Mouse (Mus musculus) gastrocnemius, postnatal 4 days (tissue): Measurements from ENCODE around the gene Pgpep1. TPM values are rescaled to one million over a fixed set of nuclear protein-coding genes. Genes with fewer than 3 reads are reported as not detected.

ENCODE experiments used
- DNase-seq, 2 experiments: peaks; one replicate each; pipeline ENCODE4 v3.0.0; 2021 to 2022; ENCODE audit warnings: low spot score in 2 of 2, mixed read lengths in 2 of 2
- total RNA-seq, 2 experiments: library from RNA; stranded (reverse); gene quantifications; 2 replicates each; pipeline ENCODE4 v1.2.3; 2021

Gene Pgpep1
- total RNA-seq, 2 experiments from 2014 or later, result 41.4 to 47.0 TPM

DNA sequence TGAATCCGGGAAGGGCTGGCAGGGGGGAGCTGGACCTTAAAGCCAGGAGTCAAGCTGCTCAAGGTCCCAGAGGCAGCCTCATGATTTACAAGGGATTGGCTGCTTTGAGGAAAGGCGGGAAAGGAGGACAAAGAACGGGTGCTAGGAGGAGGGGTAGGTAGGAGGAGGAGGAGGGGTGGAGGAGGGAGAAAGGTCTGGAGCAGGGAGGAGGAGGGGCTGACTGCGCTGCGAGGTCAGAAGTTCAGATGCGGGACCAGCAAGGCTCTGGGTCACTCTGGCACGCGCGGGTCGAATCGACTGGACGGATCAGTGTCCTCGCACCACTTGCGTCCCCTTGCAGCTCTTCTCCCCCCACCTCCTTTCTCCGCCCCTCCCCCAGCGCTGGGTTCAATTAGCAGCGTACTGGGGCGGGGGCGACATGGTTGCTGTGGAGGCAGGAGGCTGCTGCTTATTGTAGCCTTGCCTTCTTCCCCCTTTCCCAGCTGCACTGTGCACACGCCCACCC is 31.6 kb upstream of the Pgpep1 start:
- DNase-seq, result no peak

DNA sequence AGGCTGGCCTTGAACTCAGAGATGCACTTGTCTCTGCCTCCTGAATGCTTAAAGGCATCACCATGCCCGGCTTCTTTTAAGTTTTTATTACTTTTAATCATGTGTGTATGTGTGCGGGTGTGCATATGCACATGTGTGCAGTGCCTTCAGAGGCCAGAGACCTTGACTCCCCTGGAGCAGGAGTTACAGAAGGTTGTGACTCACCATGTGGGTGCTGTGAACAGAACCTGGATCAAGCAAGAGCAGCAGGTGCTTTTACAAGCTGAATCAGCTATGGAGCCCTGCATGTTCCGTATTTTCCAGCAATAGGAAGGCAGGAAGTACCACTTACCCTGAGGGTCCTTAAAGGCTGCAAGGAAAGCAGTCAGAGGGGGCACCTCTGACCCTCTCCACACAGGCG is 31.0 kb upstream of the Pgpep1 start:
- no peak for DNase-seq

DNA sequence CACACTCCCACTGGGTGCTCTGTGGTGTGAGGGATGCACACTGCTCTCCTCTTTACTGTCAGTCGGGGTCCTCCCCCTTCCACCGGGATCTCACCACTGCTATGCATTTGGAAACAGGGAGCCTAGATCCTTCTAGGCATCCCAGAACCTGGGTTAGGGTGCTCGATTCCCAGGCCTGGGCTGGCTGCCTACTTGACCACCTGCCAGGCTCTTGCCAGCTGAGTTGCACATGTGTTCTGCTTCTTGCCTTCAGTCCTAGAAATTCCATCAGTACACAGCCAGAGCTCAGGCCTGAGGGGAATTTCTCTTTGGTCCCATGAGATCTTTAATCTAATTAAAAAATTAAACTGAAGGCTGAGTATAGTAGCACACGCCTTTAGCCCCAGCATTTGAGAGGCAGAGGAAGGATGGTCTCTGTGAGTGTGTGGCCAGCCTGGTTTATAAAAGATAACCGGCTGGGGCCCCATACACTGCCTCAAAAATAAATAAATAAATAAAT is 29.8 kb upstream of the Pgpep1 start:
- DNase-seq, result no peak

- no peak for DNase-seq
Observed at GRCm38 (mm10) chr8:70688136-70688535, 27.9 kb upstream of the Pgpep1 start.

DNA sequence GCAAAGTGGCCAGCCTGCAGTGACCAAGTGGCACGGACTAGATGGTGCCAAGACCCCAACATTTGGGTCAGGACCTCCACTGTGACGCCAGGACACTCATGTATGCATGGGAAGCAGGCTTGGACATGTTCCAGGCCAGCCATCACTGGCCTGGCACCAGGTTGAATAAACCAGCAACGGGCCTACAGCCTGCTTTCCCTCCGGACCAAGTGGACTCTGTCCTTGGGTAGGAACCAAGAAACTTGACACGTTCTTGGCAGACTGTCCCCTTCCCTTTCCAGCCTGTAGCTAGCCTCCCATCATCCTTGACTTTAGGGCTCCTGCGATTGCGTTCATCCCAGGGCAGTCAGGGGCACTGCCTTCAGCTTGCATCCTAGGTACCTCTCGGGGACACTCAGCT is 27.4 kb upstream of the Pgpep1 start:
- DNase-seq, result peak in 1 of 2 experiments; percentile 77

GRCm38 (mm10) chr8:70684291-70684690 is 24.1 kb upstream of the Pgpep1 start:
- no peak for DNase-seq

DNA sequence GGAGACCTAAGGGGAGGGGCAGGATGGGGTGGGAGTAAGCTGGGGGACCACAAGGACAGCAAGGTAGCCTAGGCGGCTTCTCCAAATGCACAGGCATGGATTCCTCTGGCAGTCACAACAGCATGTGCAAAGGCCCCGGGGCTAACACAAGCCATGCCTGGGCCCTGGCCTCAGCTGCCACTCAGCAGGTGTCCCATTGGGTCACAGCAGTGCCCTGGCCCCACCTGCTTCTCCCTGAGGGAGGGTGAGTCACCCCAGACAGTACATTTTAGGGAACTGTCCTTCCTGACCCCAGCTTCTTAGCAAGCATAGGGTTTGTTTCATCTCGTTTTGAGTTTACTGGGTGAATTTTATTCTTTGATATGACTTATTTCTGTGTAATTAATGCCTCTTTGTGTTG is 22.5 kb upstream of the Pgpep1 start:
- no peak for DNase-seq

DNA sequence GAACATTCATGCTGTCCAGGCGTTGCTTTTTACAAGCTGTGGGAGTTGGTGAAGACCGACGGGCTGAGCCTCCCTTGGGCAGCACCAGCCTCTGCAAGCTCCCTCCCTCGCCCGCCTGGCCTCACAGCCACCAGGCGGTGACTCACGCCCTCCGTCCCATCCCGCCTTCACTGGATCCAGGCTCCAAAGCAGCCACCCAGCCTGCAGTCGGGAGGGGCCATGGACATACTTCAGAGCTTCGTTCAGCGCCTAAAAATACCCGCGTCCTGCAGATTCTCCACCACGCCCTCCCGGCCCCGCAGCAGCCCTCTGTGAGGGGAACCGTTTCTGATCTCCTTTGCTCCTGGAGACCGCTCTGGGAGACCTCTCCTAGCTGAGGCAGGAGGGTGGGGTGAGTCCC is 22.0 kb upstream of the Pgpep1 start:
- DNase-seq, result peak; percentile 64 to 78

- no peak for DNase-seq
Observed at GRCm38 (mm10) chr8:70681410-70681809, 21.2 kb upstream of the Pgpep1 start.

DNA sequence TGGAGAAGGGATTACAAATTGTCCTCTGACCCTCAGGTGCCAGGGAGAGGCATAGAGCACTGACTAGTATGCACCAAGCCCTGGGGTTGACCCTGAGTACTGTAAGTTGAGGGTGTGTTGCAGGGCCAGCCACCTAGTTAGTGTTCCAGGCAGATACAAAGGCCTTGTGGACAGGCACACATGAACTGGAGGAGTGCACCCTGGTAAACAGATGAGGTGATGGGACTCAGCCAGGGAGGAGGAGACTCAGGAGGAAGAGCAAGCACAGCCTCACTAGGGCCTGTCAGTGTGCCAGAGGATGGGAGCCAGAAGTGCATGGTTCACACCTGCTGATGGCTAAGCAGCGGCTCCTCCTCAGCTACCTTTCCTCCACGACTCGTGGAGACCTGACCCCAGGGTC is 19.9 kb upstream of the Pgpep1 start:
- DNase-seq, result no peak

DNA sequence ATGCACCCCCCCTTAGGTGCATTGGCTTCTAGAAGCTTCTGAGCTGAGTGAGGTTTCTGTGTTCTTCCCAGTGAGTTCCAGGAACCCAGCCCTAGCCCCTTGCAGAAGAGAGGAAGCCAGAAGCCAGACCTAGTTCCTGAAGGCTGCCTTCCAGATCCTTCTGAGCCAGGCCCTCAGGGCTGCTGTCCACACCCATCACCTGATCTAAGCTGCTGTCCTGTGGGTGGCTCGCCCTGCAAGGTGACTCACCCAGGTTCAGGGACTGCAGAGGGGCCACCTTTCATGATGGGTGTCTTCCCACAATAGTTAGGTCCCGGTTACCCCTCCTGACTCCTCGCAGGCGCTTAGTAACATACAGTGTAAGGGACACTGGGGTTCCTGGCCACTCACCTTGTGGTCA is 19.2 kb upstream of the Pgpep1 start:
- no peak for DNase-seq

- no peak for DNase-seq
Observed at GRCm38 (mm10) chr8:70678679-70679078, 18.5 kb upstream of the Pgpep1 start.

- DNase-seq, result no peak
Observed at GRCm38 (mm10) chr8:70677451-70678080, 17.4 kb upstream of the Pgpep1 start.

DNA sequence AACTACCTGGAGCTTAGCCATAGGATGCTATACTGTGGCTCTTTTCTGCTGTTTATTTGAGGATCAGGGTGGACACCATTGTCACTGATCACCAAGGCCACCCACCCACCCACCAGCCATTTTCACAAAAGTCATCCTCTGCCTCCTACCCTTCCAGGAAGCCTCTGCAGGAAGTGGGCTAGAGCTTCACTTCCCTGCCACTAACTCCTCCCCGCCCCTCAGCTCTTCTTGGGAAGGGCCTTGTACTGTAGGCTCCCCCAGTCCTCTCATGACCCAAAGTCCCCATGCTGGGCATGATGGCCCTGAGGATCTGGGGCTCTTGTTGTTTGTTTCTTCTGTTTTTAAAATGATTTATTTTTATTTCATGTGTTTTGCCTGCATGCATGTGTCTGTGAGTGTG is 15.1 kb upstream of the Pgpep1 start:
- no peak for DNase-seq

DNA sequence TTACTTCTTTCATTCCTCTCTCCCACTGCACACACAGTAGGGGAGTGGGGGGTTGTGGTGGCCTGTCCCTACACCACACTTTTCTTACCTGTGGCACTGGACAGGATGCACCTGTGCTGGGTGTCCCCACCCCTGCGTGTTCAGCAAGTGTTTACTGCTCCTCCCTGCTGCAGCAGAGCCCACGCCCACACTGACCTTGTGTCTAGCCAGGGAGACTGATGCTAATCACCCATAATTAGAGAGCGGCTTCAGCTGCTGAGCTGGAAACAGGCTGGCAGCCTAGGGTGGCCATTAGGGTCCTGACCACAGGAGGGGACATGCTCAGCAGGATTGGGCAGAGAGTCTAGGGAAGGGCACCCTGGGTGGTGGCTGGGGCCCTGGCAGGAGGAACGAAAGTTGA is 14.5 kb upstream of the Pgpep1 start:
- no peak for DNase-seq

- no peak for DNase-seq
Observed at GRCm38 (mm10) chr8:70674109-70674508, 13.9 kb upstream of the Pgpep1 start.

GRCm38 (mm10) chr8:70673079-70673856 is 13.1 kb upstream of the Pgpep1 start, which contains the start of gene Lsm4:
TSS of gene Lsm4 (plus strand) at chr8:70673248.
- DNase-seq, result peak; percentile 83 to 93

- DNase-seq, result no peak
Observed at GRCm38 (mm10) chr8:70672325-70673078, 12.3 kb upstream of the Pgpep1 start.

DNA sequence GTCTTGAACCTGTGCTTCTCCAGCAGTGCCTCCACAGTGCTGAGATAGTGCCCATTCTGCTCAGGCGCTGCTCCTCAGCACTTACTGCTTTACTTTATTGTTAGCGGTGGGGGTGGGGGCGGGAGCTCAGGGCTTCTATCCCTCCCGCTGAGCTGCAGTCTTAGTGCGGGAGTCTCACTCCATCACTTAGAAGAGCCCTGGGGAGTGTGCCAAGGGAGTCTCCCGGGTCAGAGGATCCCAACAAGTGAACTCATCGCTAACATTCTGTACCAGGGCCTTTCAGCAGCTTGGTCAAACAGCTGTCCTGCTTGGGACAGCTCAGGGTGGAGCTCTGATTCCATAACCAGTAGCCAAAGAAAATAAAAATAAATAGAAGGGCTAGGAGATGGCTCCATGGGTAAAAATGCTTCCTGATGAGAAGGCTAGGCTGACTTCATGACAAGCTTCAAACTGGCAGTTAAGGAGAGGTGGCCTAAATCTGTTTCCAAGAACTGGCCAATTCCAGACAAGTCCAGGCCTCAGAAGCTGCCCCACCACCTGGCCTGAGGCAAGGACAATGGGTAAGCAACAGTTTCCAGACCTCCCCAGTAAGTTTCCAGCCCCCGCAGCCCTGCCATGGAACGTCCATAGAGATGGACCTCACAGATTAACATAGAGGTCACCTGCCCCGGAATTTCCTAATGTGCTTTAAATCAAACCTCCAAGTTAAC is 11.6 kb upstream of the Pgpep1 start:
- peak in 1 of 2 experiments; percentile 56 for DNase-seq

DNA sequence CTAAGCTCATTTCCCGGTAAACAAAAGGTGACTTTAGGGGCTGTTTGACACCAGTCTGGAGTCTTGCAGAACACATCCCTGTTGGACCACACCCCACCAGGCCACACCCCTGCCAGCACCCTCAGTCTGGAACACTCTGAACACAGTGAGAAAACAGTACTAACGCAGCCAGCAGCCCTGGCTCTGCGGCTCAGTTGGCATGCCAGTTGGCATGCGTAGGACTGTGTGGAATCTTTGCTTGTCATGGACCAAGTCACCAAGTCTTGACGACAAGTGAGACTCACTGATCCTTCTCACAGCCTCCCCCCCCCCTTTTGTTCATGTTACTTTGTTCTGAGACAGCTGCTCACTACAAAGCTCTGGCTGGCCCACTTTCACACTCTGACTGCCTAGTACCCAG is 6.9 kb upstream of the Pgpep1 start:
- DNase-seq, result no peak

DNA sequence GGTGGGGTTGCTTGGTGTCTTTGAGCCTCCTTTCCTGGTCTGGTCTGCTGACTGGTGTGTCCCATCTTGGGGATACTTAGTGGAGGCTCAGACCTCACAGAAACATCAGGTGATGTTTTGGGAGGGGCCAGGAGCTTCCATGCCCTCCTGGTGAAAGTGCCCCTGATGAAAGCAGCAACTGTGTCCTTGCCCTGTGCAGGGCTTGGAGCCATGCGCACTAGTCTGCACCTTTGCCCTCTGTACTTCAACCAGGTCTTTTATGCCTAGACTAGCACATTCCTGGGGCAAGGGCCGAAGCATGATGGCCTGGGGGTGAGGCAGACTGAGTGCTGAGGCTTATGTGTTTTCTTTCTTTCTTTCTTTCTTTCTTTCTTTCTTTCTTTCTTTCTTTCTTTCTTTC is 5.4 kb upstream of the Pgpep1 start:
- DNase-seq, result no peak
